Mouse (Mus musculus) hindbrain, embryonic 10.5 days (tissue): ENCODE measurements around the gene Glt6d1. TPM values are rescaled to one million over a fixed set of nuclear protein-coding genes. Genes with fewer than 3 reads are reported as not detected.

Source experiments
- polyA plus RNA-seq: library from polyadenylated mRNA; unstranded; fragments of >200 nt; fragmentation: Nextera tagmentation; extraction: Ambion mirVana; gene quantifications from 2 replicates; pipeline ENCODE4 v1.2.1, GENCODE M21; 2016

Gene Glt6d1
- polyA plus RNA-seq, 1 experiment from 2014 or later = not detected

Other genes starting within 250 kb of the Glt6d1 start
- 1.4 and 3.8 TPM in 2 replicates for gene Mamdc4, start 241.0 kb downstream of the Glt6d1 start, polyA plus RNA-seq
- 163 and 189 TPM in 2 replicates for gene Phpt1, start 240.6 kb downstream of the Glt6d1 start, polyA plus RNA-seq
- gene Ajm1, start 234.1 kb downstream of the Glt6d1 start, polyA plus RNA-seq = 0.05 and 0.44 TPM in 2 replicates
- gene Rabl6, start 207.3 kb downstream of the Glt6d1 start, polyA plus RNA-seq = 75.5 and 80.0 TPM in 2 replicates
- 0.17 and 0.18 TPM in 2 replicates for gene Ccdc183, start 198.2 kb downstream of the Glt6d1 start, polyA plus RNA-seq
- 17.4 and 18.3 TPM in 2 replicates for gene Tmem141, start 193.8 kb downstream of the Glt6d1 start, polyA plus RNA-seq
- gene Fcna, start 187.8 kb downstream of the Glt6d1 start, polyA plus RNA-seq = 1.00 and 1.2 TPM in 2 replicates
- not detected in 2 replicates for gene Lcn8, start 162.7 kb downstream of the Glt6d1 start, polyA plus RNA-seq
- not detected in 2 replicates for gene Lcn5, start 157.9 kb downstream of the Glt6d1 start, polyA plus RNA-seq
- not detected in 2 replicates for gene Lcn6, start 139.1 kb downstream of the Glt6d1 start, polyA plus RNA-seq
- gene Lcn10, start 133.1 kb downstream of the Glt6d1 start, polyA plus RNA-seq = not detected in 2 replicates
- gene Obp2a, start 115.8 kb downstream of the Glt6d1 start, polyA plus RNA-seq = not detected in 2 replicates
- 77.9 and 86.1 TPM in 2 replicates for gene Bmyc, start 109.1 kb downstream of the Glt6d1 start, polyA plus RNA-seq
- gene Obp2b, start 78.8 kb downstream of the Glt6d1 start, polyA plus RNA-seq = not detected in 2 replicates
- not detected in 2 replicates for gene Lcn3, start 50.3 kb downstream of the Glt6d1 start, polyA plus RNA-seq
- gene Lcn11, start 38.8 kb downstream of the Glt6d1 start, polyA plus RNA-seq = not detected in 2 replicates
- gene Gm13539, start 33.6 kb downstream of the Glt6d1 start, polyA plus RNA-seq = not detected in 2 replicates
- gene Lcn9, start 7.3 kb upstream of the Glt6d1 start, polyA plus RNA-seq = not detected in 2 replicates
- not detected in 2 replicates for gene Sohlh1, start 31.4 kb upstream of the Glt6d1 start, polyA plus RNA-seq
- gene Kcnt1, start 47.9 kb upstream of the Glt6d1 start, polyA plus RNA-seq = 0.45 and 1.0 TPM in 2 replicates
- gene Camsap1, start 167.4 kb upstream of the Glt6d1 start, polyA plus RNA-seq = 33.4 and 48.7 TPM in 2 replicates
- 94.4 and 96.9 TPM in 2 replicates for gene Ubac1, start 205.9 kb upstream of the Glt6d1 start, polyA plus RNA-seq